Mouse (Mus musculus) testis, adult 2 months (tissue): ENCODE data around the gene Oas1h. TPM values are rescaled to one million over a fixed set of nuclear protein-coding genes. Genes with fewer than 3 reads are reported as not detected.

Source experiments
- H3K27ac ChIP-seq: fragments of 200-500 bp; 2 replicates; pipeline ENCODE4 v1.5.1; 2012; ENCODE audit warnings: low read depth, low read length; ENCODE audit not compliant: control insufficient read depth, insufficient read depth
- H3K27me3 ChIP-seq: fragments of 200-500 bp; 2 replicates; pipeline ENCODE4 v1.6.1; 2012; ENCODE audit warnings: mild to moderate bottlenecking, low read length, moderate library complexity; ENCODE audit not compliant: control insufficient read depth, insufficient read depth
- H3K36me3 ChIP-seq: fragments of 200-500 bp; 2 replicates; pipeline ENCODE4 v1.6.1; 2012; ENCODE audit warnings: mild to moderate bottlenecking, low read length; ENCODE audit not compliant: control insufficient read depth, insufficient read depth
- H3K4me1 ChIP-seq: fragments of 200-500 bp; 2 replicates; pipeline ENCODE4 v1.6.1; 2012; ENCODE audit warnings: low read length; ENCODE audit not compliant: control insufficient read depth, insufficient read depth
- H3K4me3 ChIP-seq: fragments of 200-500 bp; 2 replicates; pipeline ENCODE4 v1.5.1; 2012; ENCODE audit warnings: low read depth, mild to moderate bottlenecking, low read length, moderate library complexity, mixed read lengths; ENCODE audit not compliant: control insufficient read depth
- CTCF ChIP-seq: fragments of 200-500 bp; IDR thresholded peaks from 2 replicates; pipeline ENCODE4 v1.5.1; 2012; ENCODE audit warnings: low read depth, mild to moderate bottlenecking, inconsistent platforms, low read length, moderate library complexity; ENCODE audit not compliant: control insufficient read depth, insufficient read depth, insufficient replicate concordance
- POLR2A ChIP-seq: fragments of 200-500 bp; IDR thresholded peaks from 2 replicates; pipeline ENCODE4 v1.6.1; 2012; ENCODE audit warnings: low read depth, mild to moderate bottlenecking, inconsistent platforms, low read length, moderate library complexity; ENCODE audit not compliant: control insufficient read depth
- polyA plus RNA-seq: library from polyadenylated mRNA; depleted of rRNA; stranded (reverse); fragments of >200 nt; gene quantifications from 2 replicates; pipeline ENCODE4 v1.2.3, GENCODE M21; 2012; rRNA removed

The Oas1h gene
- polyA plus RNA-seq, 1 experiment, result not detected

GRCm38 (mm10) chr5:120920296-120920695, 59.1 kb downstream of the Oas1h start:
- Histone ChIP-seq H3K4me1 (no peaks in the 10 kb centered on the region), H3K4me3 (no peak overlapping the region), H3K27me3 (no peaks in the 10 kb centered on the region), H3K27ac (no peak overlapping the region), H3K36me3 (no peaks in the 10 kb centered on the region)
- TF ChIP-seq CTCF (no peak), POLR2A (no peak)

Other genes with a start within 250 kb of the Oas1h start
- gene Rita1, start 248.8 kb upstream of the Oas1h start, polyA plus RNA-seq, result 9.0 and 13.2 TPM in 2 replicates
- gene Ddx54, start 248.7 kb upstream of the Oas1h start, polyA plus RNA-seq, result 14.9 and 16.6 TPM in 2 replicates
- 6.4 and 7.8 TPM in 2 replicates for gene Cfap73, start 227.2 kb upstream of the Oas1h start, polyA plus RNA-seq
- 20.0 and 20.9 TPM in 2 replicates for gene Rasal1, start 212.6 kb upstream of the Oas1h start, polyA plus RNA-seq
- gene Dtx1, start 149.5 kb upstream of the Oas1h start, polyA plus RNA-seq, result 38.6 and 46.0 TPM in 2 replicates
- 0.23 and 0.36 TPM in 2 replicates for gene Oas2, start 111.6 kb upstream of the Oas1h start, polyA plus RNA-seq
- gene Oas3, start 83.8 kb upstream of the Oas1h start, polyA plus RNA-seq, result 0.05 and 0.07 TPM in 2 replicates
- 0.07 TPM in 1 of 2 replicates, not detected in the other for gene Oas1e, start 65.9 kb upstream of the Oas1h start, polyA plus RNA-seq
- 0.09 and 0.32 TPM in 2 replicates for gene Oas1c, start 48.9 kb upstream of the Oas1h start, polyA plus RNA-seq
- not detected in 2 replicates for gene Oas1f, start 14.1 kb upstream of the Oas1h start, polyA plus RNA-seq
- 0.24 TPM in 1 of 2 replicates, not detected in the other for gene Oas1g, start 26.2 kb downstream of the Oas1h start, polyA plus RNA-seq
- 0.27 and 0.42 TPM in 2 replicates for gene Oas1a, start 46.1 kb downstream of the Oas1h start, polyA plus RNA-seq
- gene Oas1d, start 53.1 kb downstream of the Oas1h start, polyA plus RNA-seq, result not detected in 2 replicates
- gene Rph3a, start 148.7 kb downstream of the Oas1h start, polyA plus RNA-seq, result 1.3 and 1.8 TPM in 2 replicates